Mouse (Mus musculus): ENCODE measurements around the gene U2af1.

GRCm38 (mm10) chr17:31658136-31658467 lies 590 bp downstream of the U2af1 start:
- TF ChIP-seq CTCF (IDR thresholded peaks at IDR 0.05; ENCODE audit: low read depth, low read length) (no peak), GATA2 (IDR thresholded peaks at IDR 0.05; ENCODE audit: borderline replicate concordance, low read depth, low read length) (no peak), TAL1 (conservative IDR thresholded peaks at IDR 0.05; ENCODE audit: low read depth, low read length) (no peak), GATA1 (IDR thresholded peaks at IDR 0.05; ENCODE audit: borderline replicate concordance, low read length) (no peak), POLR2AphosphoS5 (IDR thresholded peaks at IDR 0.05; ENCODE audit: insufficient replicate concordance, low read depth, low read length) (no peak)
